8 mouse cellular contexts compared by ENCODE assay signal in the genomic region with DNA sequence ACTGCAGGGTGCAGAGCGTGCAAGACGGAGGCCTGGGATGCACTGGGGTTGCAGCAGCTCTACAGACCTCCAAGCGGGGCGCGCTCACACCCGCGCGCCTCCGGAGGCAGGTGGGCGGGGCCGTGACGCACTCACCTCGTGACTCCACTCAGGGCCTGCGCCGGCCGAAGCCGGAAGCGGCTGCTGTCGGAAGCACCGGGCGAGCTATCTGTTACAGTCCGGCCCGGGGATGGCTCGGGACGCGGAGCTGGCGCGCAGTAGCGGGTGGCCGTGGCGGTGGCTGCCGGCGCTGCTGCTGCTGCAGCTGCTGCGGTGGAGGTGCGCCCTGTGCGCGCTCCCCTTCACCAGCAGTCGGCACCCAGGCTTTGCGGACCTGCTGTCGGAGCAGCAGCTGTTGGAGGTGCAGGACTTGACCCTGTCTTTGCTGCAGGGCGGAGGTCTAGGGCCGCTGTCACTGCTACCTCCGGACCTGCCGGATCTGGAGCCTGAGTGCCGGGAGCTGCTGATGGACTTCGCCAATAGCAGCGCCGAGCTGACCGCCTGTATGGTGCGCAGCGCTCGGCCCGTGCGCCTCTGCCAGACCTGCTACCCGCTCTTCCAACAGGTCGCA.
A peak's percentile ranks its signal among the peaks of the same experiment; 100 is the strongest.
DNase-seq lines count a peak whose midpoint lies in the region; ATAC-seq and TF ChIP-seq lines count a peak whose summit lies in the region.

No protein-coding gene starts in this region.

- peak overlapping the region; percentile 66 for H3K27ac ChIP-seq in CH12.LX (ENCODE audit: insufficient read depth, low read depth)
- H3K27ac ChIP-seq in forebrain, embryonic 12.5 days = peak overlapping the region; percentile 76
- peak overlapping the region; percentile 92 for H3K27ac ChIP-seq in liver, postnatal 0 days (ENCODE audit: low read depth)
- peak overlapping the region; percentile 74 for H3K27ac ChIP-seq in neural tube, embryonic 14.5 days (ENCODE audit: low read depth, low read length)

- H3K4me3 ChIP-seq in CH12.LX (replicated peaks in 1 of 3; ENCODE audit: low read depth in 2 of 3, low read length in 2 of 3, poor library complexity in 1 of 3) = peak overlapping the region; percentile 80 to 99 (median 97)
- peak overlapping the region; percentile 93 for H3K4me3 ChIP-seq in forebrain, embryonic 12.5 days (replicated peaks)
- peak overlapping the region; percentile 95 for H3K4me3 ChIP-seq in liver, postnatal 0 days (ENCODE audit: low read depth, low read length)
- H3K4me3 ChIP-seq in neural tube, embryonic 14.5 days (ENCODE audit: low read depth, low read length) = peak overlapping the region; percentile 95

- in situ Hi-C loops in CH12.LX (cut with MboI; ENCODE audit: low pct_ligation_motif_present, low pct_unique_long_range_greater_than_20kb, low sequenced_read_pairs) = no loop called here

- WGBS in forebrain, embryonic 12.5 days = under 1% methylated on average over 56 of the region's 56 CpGs
- WGBS in large intestine, adult 2 months = under 1% methylated on average over 56 of the region's 56 CpGs
- WGBS in liver, postnatal 0 days (ENCODE audit: insufficient replicate concordance) = under 1% methylated on average over 52 of the region's 56 CpGs
- under 1% methylated on average over 51 of the region's 56 CpGs for WGBS in neural tube, embryonic 14.5 days

- H3K9me3 ChIP-seq in CH12.LX (replicated peaks; ENCODE audit: low read length) = peaks cover 2% of the 10 kb centered on the region
- H3K9me3 ChIP-seq in forebrain, embryonic 12.5 days = no peaks in the 10 kb centered on the region
- no peaks in the 10 kb centered on the region for H3K9me3 ChIP-seq in liver, postnatal 0 days (ENCODE audit: low read length)
- H3K9me3 ChIP-seq in neural tube, embryonic 14.5 days (ENCODE audit: control insufficient read depth, low read length) = no peaks in the 10 kb centered on the region

- H3K4me1 ChIP-seq in CH12.LX (ENCODE audit: control insufficient read depth in 1 of 2, insufficient read depth in 2 of 2) = peaks cover 8 to 15% of the 10 kb centered on the region in 2 experiments
- peaks cover 16% of the 10 kb centered on the region for H3K4me1 ChIP-seq in forebrain, embryonic 12.5 days
- H3K4me1 ChIP-seq in liver, postnatal 0 days (ENCODE audit: insufficient read depth) = peaks cover 10% of the 10 kb centered on the region; the same call in 1 of the 2 replicates
- H3K4me1 ChIP-seq in neural tube, embryonic 14.5 days (ENCODE audit: control insufficient read depth, insufficient read depth, low read length) = peaks cover 12% of the 10 kb centered on the region

- ATAC-seq in forebrain, embryonic 12.5 days (ENCODE audit: low FRiP score) = peak; percentile 98
- peak; percentile 99 for ATAC-seq in liver, postnatal 0 days
- ATAC-seq in neural tube, embryonic 14.5 days (ENCODE audit: low read depth) = peak; percentile 98

- intact Hi-C loops in heart, postnatal 10 days (cut with DNase I) = no loop called here

- peak; percentile 88 for TF ChIP-seq POLR2A in CH12.LX (IDR thresholded peaks at IDR 0.05; ENCODE audit: low read depth, low read length)

- peak overlapping the region; percentile 62 for H3K9ac ChIP-seq in CH12.LX (ENCODE audit: insufficient read depth, low read depth)
- H3K9ac ChIP-seq in forebrain, embryonic 12.5 days = peak overlapping the region; percentile 82
- peak overlapping the region; percentile 94 for H3K9ac ChIP-seq in liver, postnatal 0 days (replicated peaks)
- peak overlapping the region; percentile 81 for H3K9ac ChIP-seq in neural tube, embryonic 14.5 days (replicated peaks; ENCODE audit: low read depth, low read length)

- TF ChIP-seq CTCF in CH12.LX (conservative IDR thresholded peaks at IDR 0.05 in 1 of 2, IDR thresholded peaks at IDR 0.05 in 1 of 2; ENCODE audit: low read depth in 2 of 2, low read length in 2 of 2) = peak in 1 of 2 experiments; percentile 14; a peak in 1 of 4 replicates
- TF ChIP-seq CTCF in liver, postnatal 0 days (IDR thresholded peaks at IDR 0.05; ENCODE audit: low read depth) = peak; percentile 36; the same call in 1 of the 2 replicates

- no peak for TF ChIP-seq RAD21 in CH12.LX (IDR thresholded peaks at IDR 0.05; ENCODE audit: low read depth, low read length)

- DNase-seq in CH12.LX (ENCODE audit: extremely low read depth) = peak; percentile 90
- DNase-seq in c-Kit-positive CD71-positive TER-119-negative erythroid progenitor cells, embryonic 14.5 days (ENCODE audit: low read depth) = peak; percentile 84
- peak; percentile 94 for DNase-seq in heart, postnatal 10 days
- DNase-seq in large intestine, adult 2 months (ENCODE audit: low read depth, low spot score) = peak; percentile 69
- peak; percentile 94 for DNase-seq in liver, postnatal 0 days
- peak; percentile 94 for DNase-seq in testis, postnatal 10 days (ENCODE audit: low spot score)

- dilution Hi-C loops in CH12.LX (cut with MboI; ENCODE audit: extremely low pct_ligation_motif_present, extremely low pct_unique_long_range_greater_than_20kb, low sequenced_read_pairs) = no loop called here

- peak overlapping the region; percentile 87 for H3K4me2 ChIP-seq in CH12.LX (ENCODE audit: insufficient read depth, low read depth, poor library complexity, severe bottlenecking)
- H3K4me2 ChIP-seq in forebrain, embryonic 12.5 days = peak overlapping the region; percentile 85
- peak overlapping the region; percentile 96 for H3K4me2 ChIP-seq in liver, postnatal 0 days (ENCODE audit: low read depth, low read length)
- peak overlapping the region; percentile 54 for H3K4me2 ChIP-seq in neural tube, embryonic 14.5 days (ENCODE audit: low read depth, low read length)

- H3K36me3 ChIP-seq in CH12.LX (replicated peaks in 1 of 2; ENCODE audit: control insufficient read depth in 1 of 2, insufficient read depth in 1 of 2, low read length in 1 of 2) = peaks cover 6 to 17% of the 10 kb centered on the region in 2 experiments
- H3K36me3 ChIP-seq in forebrain, embryonic 12.5 days (replicated peaks) = peaks cover 3% of the 10 kb centered on the region; the same call in 1 of the 2 replicates
- peaks cover 1% of the 10 kb centered on the region; the same call in 1 of the 2 replicates for H3K36me3 ChIP-seq in liver, postnatal 0 days (replicated peaks; ENCODE audit: insufficient read depth, low read length)
- no peaks in the 10 kb centered on the region for H3K36me3 ChIP-seq in neural tube, embryonic 14.5 days (ENCODE audit: control insufficient read depth, insufficient read depth, low read length)

- no peaks in the 10 kb centered on the region for H3K27me3 ChIP-seq in CH12.LX (replicated peaks)
- H3K27me3 ChIP-seq in forebrain, embryonic 12.5 days = no peaks in the 10 kb centered on the region
- H3K27me3 ChIP-seq in liver, postnatal 0 days (ENCODE audit: insufficient read depth, low read length) = no peaks in the 10 kb centered on the region
- no peaks in the 10 kb centered on the region for H3K27me3 ChIP-seq in neural tube, embryonic 14.5 days (ENCODE audit: control insufficient read depth, insufficient read depth, low read length)

- TF ChIP-seq EP300 in CH12.LX (IDR thresholded peaks at IDR 0.05; ENCODE audit: low read length) = no peak
- no peak for TF ChIP-seq EP300 in liver, postnatal 0 days (IDR thresholded peaks at IDR 0.05; ENCODE audit: low read depth)

- H3K79me2 ChIP-seq in CH12.LX (replicated peaks; ENCODE audit: control insufficient read depth, extremely low read depth, insufficient read depth, poor library complexity, severe bottlenecking) = peaks cover 7% of the 10 kb centered on the region; the same call in 1 of the 2 replicates

TF ChIP-seq in CH12.LX, 34 proteins besides CTCF, POLR2A, EP300 and RAD21 (continues in another document):
- TF ChIP-seq MAX (IDR thresholded peaks at IDR 0.05; ENCODE audit: low read length) (peak; percentile 67; the same call in 1 of the 2 replicates), KAT2A (IDR thresholded peaks at IDR 0.05; ENCODE audit: insufficient replicate concordance, low read length) (no peak), E2F4 (IDR thresholded peaks at IDR 0.05; ENCODE audit: insufficient replicate concordance, low read depth, low read length) (peak; percentile 28; the same call in 1 of the 2 replicates), ZMIZ1 (IDR thresholded peaks at IDR 0.05; ENCODE audit: low read depth, low read length) (peak; percentile 84), CHD1 (IDR thresholded peaks at IDR 0.05; ENCODE audit: low read depth, low read length) (no peak), HCFC1 (IDR thresholded peaks at IDR 0.05; ENCODE audit: low read depth, low read length) (peak; percentile 67), JUND (conservative IDR thresholded peaks at IDR 0.05; ENCODE audit: low read depth, low read length) (no peak), SIN3A (IDR thresholded peaks at IDR 0.05; ENCODE audit: low read length) (peak; percentile 94), MAFK (IDR thresholded peaks at IDR 0.05; ENCODE audit: insufficient replicate concordance, low read length) (no peak), CHD2 (IDR thresholded peaks at IDR 0.05; ENCODE audit: low read length) (no peak), PAX5 (IDR thresholded peaks at IDR 0.05; ENCODE audit: low read length) (no peak), NELFE (IDR thresholded peaks at IDR 0.05; ENCODE audit: low read depth, low read length) (peak; percentile 71), POLR2AphosphoS2 (IDR thresholded peaks at IDR 0.05; ENCODE audit: low read depth, low read length) (peak; percentile 51; the same call in 1 of the 2 replicates), USF2 (conservative IDR thresholded peaks at IDR 0.05; ENCODE audit: low read depth, low read length) (peak; percentile 68), UBTF (IDR thresholded peaks at IDR 0.05; ENCODE audit: low read depth, low read length) (peak; percentile 59; the same call in 1 of the 2 replicates), ZNF384 (IDR thresholded peaks at IDR 0.05; ENCODE audit: low read depth, low read length) (no peak), BHLHE40 (IDR thresholded peaks at IDR 0.05; ENCODE audit: low read depth, low read length) (peak; percentile 48), MXI1 (IDR thresholded peaks at IDR 0.05; ENCODE audit: low read depth, low read length) (peak; percentile 73; the same call in 1 of the 2 replicates), TCF12 (IDR thresholded peaks at IDR 0.05; ENCODE audit: low read depth, low read length) (peak; percentile 86; the same call in 1 of the 2 replicates), TBP (conservative IDR thresholded peaks at IDR 0.05; ENCODE audit: low read depth, low read length) (peak; percentile 66), MEF2A (IDR thresholded peaks at IDR 0.05; ENCODE audit: borderline replicate concordance, low read depth, low read length) (no peak; the same call in 1 of the 2 replicates), NRF1 (IDR thresholded peaks at IDR 0.05; ENCODE audit: low read depth, low read length) (peak; percentile 80), SMC3 (IDR thresholded peaks at IDR 0.05; ENCODE audit: low read depth, low read length) (no peak), ZC3H11A (IDR thresholded peaks at IDR 0.05; ENCODE audit: low read depth, low read length) (no peak), RCOR1 (conservative IDR thresholded peaks at IDR 0.05; ENCODE audit: low read depth, low read length) (no peak), USF1 (IDR thresholded peaks at IDR 0.05; ENCODE audit: low read depth, low read length) (peak; percentile 88)

Comparison
In these comparisons a context has a peak if more than half of its experiments do, and no peak if none do; other contexts are left out.
1. Peak in every context shown above with its lines: DNase-seq, ATAC-seq, H3K4me3 ChIP-seq and H3K27ac ChIP-seq.